Mouse (Mus musculus) adipocyte (in vitro differentiated cells): Measurements from ENCODE around the gene Txnip.
A peak's percentile ranks its signal among the peaks of the same experiment; 100 is the strongest.

Source experiments
- DNase-seq: peaks from one replicate; pipeline ENCODE4 v3.0.0-alpha.2; 2016; ENCODE audit warnings: low spot score

Gene Txnip

DNA sequence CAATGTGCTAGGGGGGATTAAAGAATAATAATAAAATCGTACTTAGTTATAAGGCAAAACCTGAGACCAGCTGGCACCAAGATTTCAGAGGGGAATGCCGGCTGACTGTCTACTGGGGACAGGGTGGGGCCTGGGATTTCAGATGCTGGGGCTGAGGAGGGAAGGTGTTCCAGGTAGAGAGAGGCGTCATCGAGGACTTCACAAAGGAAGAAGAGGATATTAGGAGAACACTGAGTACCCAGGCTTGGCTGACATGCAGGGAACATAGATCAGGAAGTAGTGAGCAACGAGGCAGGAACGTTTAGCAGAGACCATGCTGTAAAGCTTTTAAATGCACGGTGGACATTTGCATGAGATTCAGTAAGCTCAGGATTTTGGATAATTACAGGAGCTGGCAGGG lies 5.9 kb upstream of the Txnip start:
- DNase-seq: no peak

DNA sequence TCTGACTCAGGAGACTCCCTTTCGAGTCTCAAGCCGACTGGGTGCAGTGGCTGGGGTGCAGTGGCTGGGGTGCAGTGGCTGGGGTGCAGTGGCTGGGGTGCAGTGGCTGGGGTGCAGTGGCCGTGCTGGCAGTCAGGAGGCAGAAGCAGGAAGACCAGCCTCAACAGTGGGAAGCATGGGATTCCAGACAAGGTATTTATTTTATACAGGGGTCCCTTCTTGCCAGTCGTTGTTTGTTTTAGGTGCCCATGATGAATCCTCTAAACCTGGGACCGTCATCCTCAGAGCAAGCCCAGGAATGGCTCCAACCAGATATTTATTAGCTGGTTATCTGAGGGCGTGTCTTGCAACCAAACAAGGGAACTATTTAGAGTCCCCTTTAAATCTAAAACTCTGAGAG lies 4.2 kb upstream of the Txnip start:
- DNase-seq: no peak

DNA sequence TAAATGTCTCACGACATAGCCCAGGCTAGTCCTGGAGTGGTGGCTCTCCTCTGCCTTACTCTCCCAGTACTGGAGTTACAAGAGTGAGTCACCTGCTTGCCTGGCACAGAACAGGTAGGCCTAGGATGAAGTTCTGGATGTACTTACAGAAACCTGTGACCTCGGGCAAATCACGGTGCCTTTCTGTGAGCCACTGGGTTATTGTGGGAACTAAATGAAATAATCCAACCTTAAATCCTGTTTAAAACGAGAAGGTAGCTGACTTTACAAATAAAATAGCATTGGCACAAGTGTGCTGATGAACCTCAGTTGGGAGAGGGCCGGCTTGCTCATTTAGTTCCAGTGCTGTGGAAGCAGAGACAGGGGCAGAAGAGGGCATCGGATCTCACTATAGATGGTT lies 3.5 kb upstream of the Txnip start:
- DNase-seq: no peak

DNA sequence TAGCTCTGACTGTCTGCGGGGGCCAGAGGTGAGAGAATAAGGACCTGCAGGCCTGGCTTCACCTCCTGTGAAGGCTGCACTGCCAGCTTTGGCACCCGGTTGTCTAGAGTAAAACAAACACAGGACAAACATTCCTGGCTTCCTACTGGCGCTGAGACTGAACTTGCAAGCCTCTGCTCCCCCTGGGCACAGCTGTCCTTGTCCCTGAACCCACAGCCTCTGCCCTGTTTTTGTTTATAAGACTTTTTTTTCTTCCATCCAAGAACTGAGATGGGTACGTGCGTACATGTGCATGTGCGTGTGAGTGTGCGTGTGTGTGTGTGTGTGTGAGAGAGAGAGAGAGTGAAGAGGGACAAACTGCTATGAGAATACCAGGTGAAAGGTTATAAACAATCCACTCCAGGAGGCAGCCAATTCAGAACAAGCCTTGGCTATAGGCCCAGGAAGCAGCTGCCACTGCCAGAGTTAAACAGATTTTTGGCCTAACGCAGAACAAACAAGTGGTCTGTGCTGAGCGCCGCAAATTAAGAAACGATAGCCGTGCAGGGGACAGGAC lies 2.6 kb upstream of the Txnip start:
- DNase-seq: peak; percentile 98

DNA sequence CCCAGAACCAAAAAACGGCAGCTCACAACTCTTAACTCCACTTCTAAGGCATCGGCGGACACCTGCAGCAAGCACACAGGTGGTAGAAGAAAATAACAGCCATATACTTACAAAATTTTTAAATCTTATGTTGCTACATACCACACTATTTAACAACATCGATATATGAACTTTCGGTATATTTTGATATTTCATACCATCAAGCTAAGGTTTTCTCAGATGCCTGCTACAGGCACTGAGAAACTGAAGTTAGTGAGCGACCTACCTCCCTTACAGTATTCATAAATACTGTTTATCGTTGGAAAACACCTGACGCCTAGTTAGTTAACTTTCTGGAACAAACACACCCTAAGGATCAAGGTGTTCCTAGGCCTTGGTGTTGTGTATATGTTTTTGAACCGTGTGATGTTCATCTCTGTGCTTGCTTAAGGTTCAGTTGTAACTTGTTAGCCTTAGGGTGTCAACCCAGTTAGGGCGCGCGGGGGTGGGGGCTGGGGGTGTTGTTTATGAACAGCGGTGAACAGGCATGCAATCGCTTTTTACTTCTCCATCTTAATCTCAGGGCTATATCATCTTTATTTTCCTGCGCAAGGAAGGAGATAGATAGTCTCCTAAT lies 1.6 kb upstream of the Txnip start:
- DNase-seq: peak; percentile 34

DNA sequence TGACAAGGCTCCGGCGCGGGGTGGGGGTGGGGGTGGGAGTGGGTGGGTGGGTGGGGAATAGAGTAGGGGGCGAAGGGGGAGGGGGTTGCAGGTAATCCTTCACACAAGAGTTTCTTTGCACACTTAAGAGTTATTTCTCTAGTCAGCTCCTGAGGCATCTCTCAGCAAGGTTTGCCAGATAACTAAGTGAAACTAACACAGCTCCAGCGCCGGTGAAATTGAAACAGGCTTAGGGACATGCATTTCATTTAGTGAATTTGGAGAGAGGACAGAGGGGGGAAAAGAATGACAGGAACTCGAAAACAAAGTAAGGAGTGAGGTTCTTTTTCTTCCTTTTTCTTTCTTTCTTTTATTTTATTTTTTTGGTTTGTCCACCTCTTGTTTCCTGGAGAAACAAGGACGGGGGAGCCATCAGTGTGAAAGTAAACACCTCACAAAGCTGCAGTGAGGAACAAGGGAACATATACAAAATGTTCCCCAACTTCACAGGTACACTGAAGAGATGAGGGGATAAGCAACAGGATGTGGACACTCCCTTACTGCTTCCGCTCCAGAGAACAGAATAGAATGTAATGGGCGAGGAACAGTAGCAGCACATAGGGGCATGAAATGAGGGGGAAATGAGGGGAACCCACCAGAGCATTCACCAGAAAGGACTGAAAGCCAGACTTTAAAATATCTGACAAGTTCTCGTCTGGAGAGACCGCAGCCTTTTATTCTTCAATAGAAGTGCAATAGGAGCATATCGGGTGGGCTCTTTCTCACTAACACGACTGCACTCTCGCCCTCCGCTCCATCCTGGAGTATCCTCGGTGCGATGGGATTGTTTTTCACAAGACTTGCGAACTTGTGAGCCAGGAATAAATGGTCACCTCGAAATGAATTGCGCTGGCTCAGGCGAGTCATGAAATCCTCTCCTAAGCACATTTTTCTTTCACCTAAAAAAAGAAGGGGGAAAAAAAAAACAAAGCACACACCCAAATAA lies 814 bp upstream of the Txnip start:
- DNase-seq: peak; percentile 65

DNA sequence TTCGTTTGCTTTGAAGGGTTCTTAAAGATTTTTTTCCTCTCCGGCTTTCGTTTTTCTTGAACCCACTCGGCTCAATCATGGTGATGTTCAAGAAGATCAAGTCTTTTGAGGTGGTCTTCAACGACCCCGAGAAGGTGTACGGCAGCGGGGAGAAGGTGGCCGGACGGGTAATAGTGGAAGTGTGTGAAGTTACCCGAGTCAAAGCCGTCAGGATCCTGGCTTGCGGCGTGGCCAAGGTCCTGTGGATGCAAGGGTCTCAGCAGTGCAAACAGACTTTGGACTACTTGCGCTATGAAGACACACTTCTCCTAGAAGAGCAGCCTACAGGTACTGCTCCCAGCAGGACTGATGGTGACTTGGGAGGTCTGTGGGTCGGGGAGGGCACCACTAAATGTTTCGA lies 402 bp downstream of the Txnip start:
- DNase-seq: no peak

DNA sequence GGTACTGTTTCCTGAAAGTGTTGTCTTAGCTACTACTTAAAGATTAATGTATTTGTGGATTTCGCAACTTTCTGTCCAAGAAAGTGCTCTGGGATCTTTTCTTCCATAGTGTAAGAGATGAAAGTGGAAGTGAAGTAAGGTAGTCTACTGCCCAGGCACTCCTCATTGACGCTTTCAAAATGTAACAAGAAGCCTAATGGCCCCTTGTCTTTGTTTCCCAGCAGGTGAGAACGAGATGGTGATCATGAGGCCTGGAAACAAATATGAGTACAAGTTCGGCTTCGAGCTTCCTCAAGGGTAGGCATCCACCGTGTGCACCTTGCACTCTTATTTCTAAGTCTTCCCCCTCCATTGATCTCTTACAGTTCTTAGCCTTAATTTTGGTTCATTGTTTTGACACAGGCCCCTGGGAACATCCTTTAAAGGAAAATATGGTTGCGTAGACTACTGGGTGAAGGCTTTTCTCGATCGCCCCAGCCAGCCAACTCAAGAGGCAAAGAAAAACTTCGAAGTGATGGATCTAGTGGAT lies 975 bp downstream of the Txnip start:
- peak; percentile 60 for DNase-seq

DNA sequence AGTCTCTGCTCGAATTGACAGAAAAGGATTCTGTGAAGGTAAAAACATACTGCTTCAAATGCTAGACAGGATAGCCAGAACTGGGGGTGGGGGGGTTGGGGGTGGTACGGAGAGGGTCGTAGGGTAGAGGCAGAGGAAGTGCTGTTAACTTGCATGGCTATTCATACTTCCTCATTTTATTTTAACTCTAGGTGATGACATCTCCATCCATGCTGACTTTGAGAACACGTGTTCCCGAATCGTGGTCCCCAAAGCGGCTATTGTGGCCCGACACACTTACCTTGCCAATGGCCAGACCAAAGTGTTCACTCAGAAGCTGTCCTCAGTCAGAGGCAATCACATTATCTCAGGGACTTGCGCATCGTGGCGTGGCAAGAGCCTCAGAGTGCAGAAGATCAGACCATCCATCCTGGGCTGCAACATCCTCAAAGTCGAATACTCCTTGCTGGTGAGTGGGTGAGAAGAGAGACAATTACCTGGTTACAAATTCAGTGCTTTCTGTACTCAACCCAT lies 1.7 kb downstream of the Txnip start:
- no peak for DNase-seq

DNA sequence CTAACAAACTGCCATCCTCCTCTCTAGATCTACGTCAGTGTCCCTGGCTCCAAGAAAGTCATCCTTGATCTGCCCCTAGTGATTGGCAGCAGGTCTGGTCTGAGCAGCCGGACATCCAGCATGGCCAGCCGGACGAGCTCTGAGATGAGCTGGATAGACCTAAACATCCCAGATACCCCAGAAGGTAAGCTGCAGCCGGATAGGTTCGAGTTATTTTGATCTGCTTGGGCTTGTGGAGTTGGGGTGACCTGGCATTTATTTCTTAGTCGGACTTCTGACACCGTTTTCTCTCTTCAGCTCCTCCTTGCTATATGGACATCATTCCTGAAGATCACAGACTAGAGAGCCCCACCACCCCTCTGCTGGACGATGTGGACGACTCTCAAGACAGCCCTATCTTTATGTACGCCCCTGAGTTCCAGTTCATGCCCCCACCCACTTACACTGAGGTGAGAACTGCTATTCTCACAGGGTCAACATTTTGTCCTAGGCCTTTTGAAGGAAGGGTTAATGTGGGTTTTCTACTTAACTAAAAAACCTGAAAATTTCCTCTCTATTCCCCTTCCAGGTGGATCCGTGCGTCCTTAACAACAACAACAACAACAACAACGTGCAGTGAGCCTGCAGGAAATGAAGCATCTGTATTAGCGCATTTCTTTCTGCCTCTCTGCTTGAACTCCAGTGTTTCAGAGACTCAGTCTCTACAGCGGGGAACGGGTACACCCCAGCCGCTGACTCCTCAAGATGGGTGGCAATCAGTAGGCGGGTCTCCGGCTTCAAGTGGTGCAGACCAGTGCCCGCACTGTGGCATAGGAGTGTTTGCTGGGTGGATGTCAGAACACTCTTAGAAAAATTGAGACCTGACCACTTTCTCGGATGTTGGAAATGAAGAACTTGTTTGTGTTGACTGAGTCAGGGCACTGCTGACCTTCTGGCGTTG lies 2.4 kb downstream of the Txnip start:
- peak; percentile 74 for DNase-seq

DNA sequence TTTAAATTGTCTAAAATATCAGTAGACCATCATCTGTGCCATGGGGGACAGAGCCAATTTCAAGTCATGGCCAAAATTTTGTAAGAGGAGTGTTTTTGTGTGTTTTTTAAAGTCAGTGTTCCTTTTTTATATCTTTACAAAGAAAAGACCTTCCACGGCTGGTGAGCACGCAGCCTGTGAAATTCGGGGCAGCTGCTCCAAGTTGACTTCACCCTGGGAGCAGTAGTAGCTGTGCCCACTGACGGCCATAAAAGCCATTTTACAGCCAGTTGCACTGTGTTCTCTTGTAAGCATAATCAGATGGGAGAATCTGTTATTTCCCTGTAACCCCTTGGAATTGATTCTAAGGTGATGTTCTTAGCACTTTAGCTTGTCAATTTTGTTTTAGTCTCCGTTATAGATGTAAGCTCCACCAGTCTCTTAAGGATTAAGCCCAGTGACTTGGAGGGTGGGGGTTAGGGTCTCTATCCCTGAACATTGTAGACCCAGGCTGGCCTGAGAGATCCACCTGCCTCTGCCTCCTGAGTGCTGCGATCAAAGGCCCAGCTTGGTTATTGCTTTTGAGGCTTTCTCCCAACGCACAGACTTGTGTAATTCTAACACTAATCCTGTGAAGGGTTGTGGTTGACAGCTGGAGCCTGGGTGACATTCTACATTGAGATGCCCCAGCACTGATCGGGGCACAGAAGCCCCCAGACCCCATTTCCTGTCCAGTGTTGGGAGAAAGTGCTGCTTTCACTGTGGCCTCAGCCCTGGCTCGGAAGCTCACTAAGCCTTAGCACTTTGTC lies 3.3 kb downstream of the Txnip start:
- peak; percentile 78 for DNase-seq

DNA sequence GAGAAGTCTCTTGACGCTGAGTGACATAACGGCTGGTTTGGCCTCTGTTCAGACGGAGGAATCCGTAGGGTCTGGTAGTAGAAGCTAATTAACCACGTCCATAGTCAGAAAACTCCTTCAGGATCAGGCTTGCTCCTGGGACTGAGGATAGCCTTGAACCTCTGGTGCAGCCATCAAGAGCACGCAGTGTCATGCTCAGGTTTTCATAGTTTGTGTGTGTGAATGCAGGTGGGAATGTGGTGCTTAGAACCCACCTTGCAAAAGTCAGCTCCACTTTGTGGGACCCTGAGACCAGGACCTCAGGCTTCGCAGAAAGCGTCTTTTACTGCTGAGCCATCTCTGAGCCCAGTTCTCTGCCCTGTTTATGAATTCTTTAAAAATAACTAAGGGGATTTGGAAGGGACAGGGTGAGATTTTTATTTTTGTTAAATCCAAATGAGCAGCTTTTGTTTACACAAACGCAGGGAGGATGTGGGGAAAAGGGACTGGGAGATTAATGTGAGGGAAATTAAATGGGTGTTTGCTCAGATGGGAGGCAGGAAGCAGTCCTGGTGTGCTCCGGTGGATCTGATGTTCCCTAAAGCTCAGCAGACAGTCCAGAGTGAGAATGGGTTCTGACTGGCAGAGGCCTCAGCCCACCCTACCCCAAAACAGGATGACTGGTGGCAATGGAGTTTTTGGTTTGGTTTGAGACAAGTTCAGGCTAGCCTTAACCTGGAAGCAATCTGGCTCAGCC lies 4.4 kb downstream of the Txnip start:
- DNase-seq: peak; percentile 94

DNA sequence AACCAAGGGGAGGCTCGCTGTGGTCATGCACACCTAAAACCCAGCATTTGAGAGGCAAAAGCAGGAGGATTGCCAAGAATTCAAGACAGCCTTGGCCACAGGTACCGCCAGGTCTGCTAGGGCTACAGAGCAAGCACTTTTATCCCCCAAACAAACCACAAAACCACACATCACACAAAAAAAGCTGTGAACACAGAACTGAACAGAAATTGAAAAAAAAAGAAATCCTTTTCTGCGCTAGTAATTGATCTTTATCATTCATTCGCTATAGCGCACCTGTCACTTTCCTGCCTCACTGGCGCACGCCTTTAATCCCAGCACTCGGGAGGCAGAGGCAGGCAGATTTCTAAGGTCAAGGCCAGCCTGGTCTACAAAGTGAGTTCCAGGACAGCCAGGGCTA lies 5.5 kb downstream of the Txnip start:
- DNase-seq: no peak

DNA sequence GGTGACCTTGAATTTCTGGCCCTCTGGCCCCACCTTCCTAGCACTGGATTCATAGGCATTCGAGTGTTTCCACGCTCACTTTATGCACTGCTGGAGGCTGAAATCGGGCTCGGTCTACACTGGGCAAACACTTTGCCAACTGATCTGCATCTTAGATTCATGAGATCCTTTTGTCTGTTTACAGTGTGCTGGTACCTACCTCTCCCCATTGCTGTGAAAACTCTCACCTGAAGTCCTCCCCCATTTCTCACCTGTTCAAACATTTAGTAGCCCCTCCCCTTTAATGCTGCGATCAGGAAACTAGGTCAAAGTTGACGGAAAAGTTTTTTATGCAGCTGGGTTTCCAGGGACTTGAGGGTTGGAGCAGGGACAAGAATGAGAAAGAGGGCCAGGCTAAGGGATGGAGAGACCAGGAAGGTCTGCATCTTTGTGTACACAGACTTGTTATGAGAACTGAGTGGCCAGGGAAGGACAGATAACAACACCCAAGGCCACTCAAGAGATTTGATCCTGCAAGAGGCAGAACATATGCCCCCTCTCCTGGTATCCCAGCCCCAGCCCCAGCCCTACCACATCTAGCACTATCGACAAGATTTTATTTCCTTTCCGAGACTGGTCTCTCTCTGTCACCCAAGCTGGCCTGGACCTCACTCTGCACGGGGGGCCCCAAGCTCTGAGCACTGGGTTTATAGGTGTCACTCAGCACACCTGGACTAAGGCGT lies 6.3 kb downstream of the Txnip start:
- peak; percentile 57 for DNase-seq

DNA sequence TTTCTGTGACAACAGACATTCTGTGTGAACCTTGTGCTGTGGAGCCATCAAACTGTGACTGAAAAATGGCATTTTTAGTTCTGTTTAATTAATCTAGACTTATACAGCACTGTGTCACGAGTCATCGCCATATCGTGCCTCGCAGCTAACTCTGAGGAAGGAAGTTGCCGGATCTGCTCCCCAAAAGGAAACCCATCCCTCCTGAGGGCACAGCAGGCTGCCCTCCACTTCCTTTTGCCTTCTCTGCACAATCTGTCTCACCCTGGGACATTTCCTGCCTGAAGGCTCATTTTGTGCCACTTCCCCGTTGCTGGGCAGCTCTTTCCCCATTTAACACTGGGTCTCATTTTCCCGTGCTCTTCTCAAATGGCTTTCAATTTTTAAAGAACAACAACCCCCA lies 6.9 kb downstream of the Txnip start:
- DNase-seq: no peak

DNA sequence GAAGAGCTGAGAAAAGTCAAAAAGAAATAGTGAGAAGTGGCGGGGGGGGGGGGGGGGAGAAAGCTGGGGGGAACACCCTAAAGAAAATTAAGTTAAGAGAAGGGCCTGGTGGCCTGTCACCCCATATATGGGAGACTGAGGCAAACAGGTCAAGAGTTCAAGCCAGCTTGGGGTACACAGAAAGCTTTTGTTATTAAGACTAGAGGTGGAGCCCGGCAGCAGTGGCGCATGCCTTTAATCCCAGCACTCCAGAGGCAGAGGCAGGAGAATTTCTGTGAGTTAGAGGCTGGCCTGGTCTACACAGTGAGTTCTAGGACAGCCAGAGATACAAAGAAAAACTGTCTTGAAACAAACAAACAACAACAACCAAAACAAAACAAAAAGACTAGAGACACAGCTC lies 7.3 kb downstream of the Txnip start:
- DNase-seq: no peak

DNA sequence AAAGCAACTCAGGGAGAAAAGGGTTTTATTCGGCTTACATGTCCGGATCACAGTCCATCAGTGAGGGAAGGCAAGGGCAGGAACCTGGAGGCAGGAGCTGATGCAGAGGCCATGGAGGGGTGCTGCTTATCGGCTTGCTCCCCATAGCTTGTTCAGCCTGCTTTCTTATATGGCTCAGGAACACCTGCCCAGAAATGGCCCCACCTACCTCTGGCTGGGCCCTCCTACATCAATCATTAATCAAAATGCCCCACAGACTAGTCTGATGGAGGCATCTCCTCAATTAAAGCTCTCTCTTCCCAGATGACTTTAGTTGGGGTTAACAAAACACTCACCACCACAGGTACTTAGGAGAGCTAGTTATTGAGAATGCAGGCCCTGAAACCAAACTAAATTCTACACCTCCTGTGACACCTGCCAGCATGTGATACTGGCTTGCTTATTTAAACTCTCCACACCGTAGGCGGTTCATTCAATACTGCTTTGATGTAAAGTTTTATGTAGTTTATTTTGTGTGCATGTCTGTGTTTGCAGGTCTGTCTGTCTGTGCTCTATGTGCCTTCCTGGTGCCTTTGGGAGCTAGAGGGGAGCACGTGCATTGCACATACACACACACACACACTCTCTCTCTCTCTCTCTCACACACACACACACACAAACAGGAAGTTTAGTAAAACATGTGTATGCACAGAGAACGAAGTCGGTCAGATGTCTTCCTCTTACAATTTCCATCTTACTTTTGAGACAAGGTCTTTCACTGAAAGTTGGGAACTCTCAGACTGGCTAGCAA lies 9.1 kb downstream of the Txnip start:
- no peak for DNase-seq

DNA sequence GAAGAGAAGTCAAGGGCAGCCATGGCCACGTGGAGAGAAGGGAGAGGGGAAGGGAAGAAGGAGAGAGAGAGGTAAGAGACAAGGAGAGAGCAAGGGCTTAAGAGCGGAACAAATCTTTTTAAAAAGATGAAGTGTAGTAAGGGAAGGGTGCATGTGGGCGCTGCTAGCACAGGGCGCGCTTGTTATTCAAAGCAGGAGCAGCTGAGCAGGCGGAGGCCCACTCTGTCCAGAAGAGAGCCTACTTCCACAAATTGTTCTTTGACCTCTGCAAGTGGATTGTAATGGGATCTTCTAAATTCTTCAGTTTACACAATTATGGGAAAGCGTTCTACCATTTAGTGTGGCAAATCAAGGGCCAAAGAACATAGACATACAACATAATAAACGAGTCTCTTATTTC lies 10.8 kb downstream of the Txnip start:
- DNase-seq: no peak

DNA sequence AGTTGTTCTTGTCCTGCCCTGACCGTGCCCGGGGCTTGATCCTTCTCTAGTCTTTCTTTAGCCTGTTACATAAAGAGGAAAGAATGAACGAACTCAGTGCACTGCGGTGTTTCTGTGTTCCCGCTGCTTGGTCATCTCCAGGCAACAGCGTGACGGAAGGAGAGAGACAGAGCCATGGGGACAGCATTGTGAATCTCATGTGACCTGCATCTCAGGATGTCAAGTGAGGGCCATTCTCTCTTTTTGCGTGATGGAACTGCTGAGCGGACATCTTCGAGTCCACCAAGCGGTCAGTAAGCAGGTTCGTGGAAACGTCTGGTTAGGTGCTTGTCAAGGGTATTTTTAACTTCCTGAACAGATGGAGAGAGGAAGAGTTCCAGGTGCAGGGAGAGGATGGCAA lies 11.7 kb downstream of the Txnip start:
- DNase-seq: no peak
